Mouse (Mus musculus) c-Kit-positive CD71-negative TER-119-negative erythroid progenitor cells, embryonic 14.5 days (primary cell): Measurements from ENCODE around the gene Ttll5.
A peak's percentile ranks its signal among the peaks of the same experiment; 100 is the strongest.

Source experiments
- DNase-seq: peaks from one replicate; pipeline ENCODE4 v3.0.0-alpha.2; 2013; ENCODE audit warnings: low read depth

The Ttll5 gene

GRCm38 (mm10) chr12:85824438-85825264, at the start of gene Ttll5, which contains the start of gene Erg28:
Gene Ttll5 (plus strand): TSS chr12:85824659.
Gene Erg28 (minus strand): TSS chr12:85824550.
- DNase-seq, result peak; percentile 88

GRCm38 (mm10) chr12:85778962-85779361, 45.5 kb upstream of the Ttll5 start:
- no peak for DNase-seq

GRCm38 (mm10) chr12:85779707-85780106, 44.8 kb upstream of the Ttll5 start:
- no peak for DNase-seq

- no peak for DNase-seq
Measured at GRCm38 (mm10) chr12:85781606-85782005, 42.9 kb upstream of the Ttll5 start.

- DNase-seq, result no peak
Measured at GRCm38 (mm10) chr12:85784916-85785815, 39.3 kb upstream of the Ttll5 start.

GRCm38 (mm10) chr12:85792158-85792557, 32.3 kb upstream of the Ttll5 start:
- no peak for DNase-seq

GRCm38 (mm10) chr12:85792821-85793346, 31.6 kb upstream of the Ttll5 start:
- no peak for DNase-seq

GRCm38 (mm10) chr12:85794094-85794493, 30.4 kb upstream of the Ttll5 start:
- no peak for DNase-seq

GRCm38 (mm10) chr12:85795551-85795950, 28.9 kb upstream of the Ttll5 start:
- DNase-seq, result no peak

GRCm38 (mm10) chr12:85800031-85800430, 24.4 kb upstream of the Ttll5 start:
- DNase-seq, result no peak

- no peak for DNase-seq
Measured at GRCm38 (mm10) chr12:85809726-85810125, 14.7 kb upstream of the Ttll5 start.

GRCm38 (mm10) chr12:85810959-85811358, 13.5 kb upstream of the Ttll5 start:
- no peak for DNase-seq

- DNase-seq, result no peak
Measured at GRCm38 (mm10) chr12:85811676-85812075, 12.8 kb upstream of the Ttll5 start.

GRCm38 (mm10) chr12:85813599-85813998, 10.9 kb upstream of the Ttll5 start:
- no peak for DNase-seq

- no peak for DNase-seq
Measured at GRCm38 (mm10) chr12:85822051-85822450, 2.4 kb upstream of the Ttll5 start.

- DNase-seq, result no peak
Measured at GRCm38 (mm10) chr12:85825361-85825760, 902 bp downstream of the Ttll5 start.

- no peak for DNase-seq
Measured at GRCm38 (mm10) chr12:85825822-85826221, 1.4 kb downstream of the Ttll5 start.

GRCm38 (mm10) chr12:85828856-85829255, 4.4 kb downstream of the Ttll5 start:
- DNase-seq, result no peak

GRCm38 (mm10) chr12:85829866-85830265, 5.4 kb downstream of the Ttll5 start:
- DNase-seq, result no peak

GRCm38 (mm10) chr12:85830691-85831090, 6.2 kb downstream of the Ttll5 start:
- DNase-seq, result no peak

- no peak for DNase-seq
Measured at GRCm38 (mm10) chr12:85834543-85834942, 10.1 kb downstream of the Ttll5 start.

- DNase-seq, result no peak
Measured at GRCm38 (mm10) chr12:85837765-85838164, 13.3 kb downstream of the Ttll5 start.
